Mouse (Mus musculus): ENCODE data around the gene Gm1979.
"Not testable (repeated sequence)": the region's sequence is repeated elsewhere in the genome, so short reads cannot be mapped to it uniquely, and the experiment has no call there.

Gm1979 gene

GRCm38 (mm10) chr5:26004698-26005097 is at the start of gene Gm1979:
Gene Gm1979 (minus strand): TSS chr5:26004798.
- not testable (repeated sequence) for DNase-seq

- DNase-seq = not testable (repeated sequence)
Observed at GRCm38 (mm10) chr5:26039458-26039857, 34.9 kb upstream of the Gm1979 start, which contains the start of gene Speer4a. Gene Speer4a (minus strand): TSS chr5:26039558.

GRCm38 (mm10) chr5:26022816-26023215 is 18.2 kb upstream of the Gm1979 start, which contains the start of gene Gm5862:
Gene Gm5862 (minus strand): TSS chr5:26022916.
- not testable (repeated sequence) for DNase-seq

GRCm38 (mm10) chr5:26007697-26008096 is 3.1 kb upstream of the Gm1979 start:
- DNase-seq = not testable (repeated sequence)

- DNase-seq = peak; percentile 63
Observed at GRCm38 (mm10) chr5:26006937-26007695, 2.5 kb upstream of the Gm1979 start.

- DNase-seq = not testable (repeated sequence)
Observed at GRCm38 (mm10) chr5:25988550-25988949, 16.0 kb downstream of the Gm1979 start, which contains the start of gene Gm21698. Gene Gm21698 (minus strand): TSS chr5:25988650.

GRCm38 (mm10) chr5:25972563-25972962 is 32.0 kb downstream of the Gm1979 start, which contains the start of gene Gm21680:
Gene Gm21680 (minus strand): TSS chr5:25972663.
- DNase-seq = not testable (repeated sequence)

GRCm38 (mm10) chr5:25957050-25957449 is 47.5 kb downstream of the Gm1979 start:
- not testable (repeated sequence) for DNase-seq

GRCm38 (mm10) chr5:25956611-25957010 is 48.0 kb downstream of the Gm1979 start:
- DNase-seq = peak; percentile 39

- DNase-seq = not testable (repeated sequence)
Observed at GRCm38 (mm10) chr5:25954317-25954716, 50.3 kb downstream of the Gm1979 start, which contains the start of gene Gm21671. Gene Gm21671 (minus strand): TSS chr5:25954417.

All from embryo, embryonic 11 days (tissue).